Mouse (Mus musculus): Measurements from ENCODE around the gene H60b. TPM values are rescaled to one million over a fixed set of nuclear protein-coding genes. Genes with fewer than 3 reads are reported as not detected.
A peak's percentile ranks its signal among the peaks of the same experiment; 100 is the strongest.

The H60b gene
- polyA plus RNA-seq, 1 experiment = 0.32 TPM

GRCm38 (mm10) chr10:22299324-22299723 is 140.9 kb downstream of the H60b start:
- Histone ChIP-seq H3K79me2 (ENCODE audit: control insufficient read depth, insufficient read depth) (no peaks in the 10 kb centered on the region), H3K36me3 (ENCODE audit: control insufficient read depth, insufficient read depth) (no peaks in the 10 kb centered on the region), H3K27me3 (ENCODE audit: control insufficient read depth, insufficient read depth, insufficient read length) (no peaks in the 10 kb centered on the region), H3K4me3 (ENCODE audit: insufficient read depth, poor library complexity, severe bottlenecking) (no peak overlapping the region), H3ac (ENCODE audit: control insufficient read depth, insufficient read length, low read depth) (no peak overlapping the region), H3K79me3 (ENCODE audit: low read depth) (no peaks in the 10 kb centered on the region)
- TF ChIP-seq MYOG (IDR thresholded peaks at IDR 0.05; ENCODE audit: control insufficient read depth, extremely low read depth, insufficient read length) (no peak), MYOD1 (IDR thresholded peaks at IDR 0.05; ENCODE audit: control insufficient read depth, insufficient read length, low read depth) (no peak), FOSL1 (IDR thresholded peaks at IDR 0.05; ENCODE audit: insufficient read depth, low read length, poor library complexity, severe bottlenecking) (no peak), USF1 (IDR thresholded peaks at IDR 0.05; ENCODE audit: low read depth) (no peak), MAX (IDR thresholded peaks at IDR 0.05) (no peak), CTCF (IDR thresholded peaks at IDR 0.05; ENCODE audit: control insufficient read depth, insufficient read depth, insufficient read length) (no peak), CEBPB (IDR thresholded peaks at IDR 0.05; ENCODE audit: low read depth) (no peak)

GRCm38 (mm10) chr10:22301641-22302040 is 143.3 kb downstream of the H60b start:
- no peaks in the 10 kb centered on the region for H3K27me3 ChIP-seq (ENCODE audit: control insufficient read depth, insufficient read depth, insufficient read length)
- peaks cover under 1% of the 10 kb centered on the region for H3K79me2 ChIP-seq (ENCODE audit: control insufficient read depth, insufficient read depth)
- H3K79me3 ChIP-seq (ENCODE audit: low read depth) = no peaks in the 10 kb centered on the region
- H3ac ChIP-seq (ENCODE audit: control insufficient read depth, insufficient read length, low read depth) = no peak overlapping the region
- H3K4me3 ChIP-seq (ENCODE audit: insufficient read depth, poor library complexity, severe bottlenecking) = no peak overlapping the region
- H3K36me3 ChIP-seq (ENCODE audit: control insufficient read depth, insufficient read depth) = no peaks in the 10 kb centered on the region
- TF ChIP-seq MAX (IDR thresholded peaks at IDR 0.05) (no peak), CEBPB (IDR thresholded peaks at IDR 0.05; ENCODE audit: low read depth) (no peak), USF1 (IDR thresholded peaks at IDR 0.05; ENCODE audit: low read depth) (no peak), MYOD1 (IDR thresholded peaks at IDR 0.05; ENCODE audit: control insufficient read depth, insufficient read length, low read depth) (no peak), CTCF (IDR thresholded peaks at IDR 0.05; ENCODE audit: control insufficient read depth, insufficient read depth, insufficient read length) (no peak), FOSL1 (IDR thresholded peaks at IDR 0.05; ENCODE audit: insufficient read depth, low read length, poor library complexity, severe bottlenecking) (no peak), MYOG (IDR thresholded peaks at IDR 0.05; ENCODE audit: control insufficient read depth, extremely low read depth, insufficient read length) (no peak)

- no peaks in the 10 kb centered on the region for H3K27me3 ChIP-seq (ENCODE audit: control insufficient read depth, insufficient read depth, insufficient read length)
- no peaks in the 10 kb centered on the region for H3K36me3 ChIP-seq (ENCODE audit: control insufficient read depth, insufficient read depth)
- H3ac ChIP-seq (ENCODE audit: control insufficient read depth, insufficient read length, low read depth) = no peak overlapping the region
- no peak overlapping the region for H3K4me3 ChIP-seq (ENCODE audit: insufficient read depth, poor library complexity, severe bottlenecking)
- H3K79me2 ChIP-seq (ENCODE audit: control insufficient read depth, insufficient read depth) = peaks cover 9% of the 10 kb centered on the region
- peaks cover 2% of the 10 kb centered on the region for H3K79me3 ChIP-seq (ENCODE audit: low read depth)
- TF ChIP-seq USF1 (IDR thresholded peaks at IDR 0.05; ENCODE audit: low read depth) = no peak
- no peak for TF ChIP-seq MAX (IDR thresholded peaks at IDR 0.05)
- TF ChIP-seq CEBPB (IDR thresholded peaks at IDR 0.05; ENCODE audit: low read depth) = no peak
These were observed 144.1 kb downstream of the H60b start for GRCm38 (mm10) chr10:22302344-22303057.

GRCm38 (mm10) chr10:22303736-22304135 is 145.3 kb downstream of the H60b start:
- Histone ChIP-seq H3ac (ENCODE audit: control insufficient read depth, insufficient read length, low read depth) (no peak overlapping the region), H3K27me3 (ENCODE audit: control insufficient read depth, insufficient read depth, insufficient read length) (no peaks in the 10 kb centered on the region), H3K4me3 (ENCODE audit: insufficient read depth, poor library complexity, severe bottlenecking) (no peak overlapping the region), H3K79me3 (ENCODE audit: low read depth) (peaks cover 2% of the 10 kb centered on the region), H3K36me3 (ENCODE audit: control insufficient read depth, insufficient read depth) (no peaks in the 10 kb centered on the region), H3K79me2 (ENCODE audit: control insufficient read depth, insufficient read depth) (peaks cover 17% of the 10 kb centered on the region)
- TF ChIP-seq MAX (IDR thresholded peaks at IDR 0.05) (no peak), MYOD1 (IDR thresholded peaks at IDR 0.05; ENCODE audit: control insufficient read depth, insufficient read length, low read depth) (no peak), FOSL1 (IDR thresholded peaks at IDR 0.05; ENCODE audit: insufficient read depth, low read length, poor library complexity, severe bottlenecking) (no peak), CEBPB (IDR thresholded peaks at IDR 0.05; ENCODE audit: low read depth) (no peak), CTCF (IDR thresholded peaks at IDR 0.05; ENCODE audit: control insufficient read depth, insufficient read depth, insufficient read length) (no peak), USF1 (IDR thresholded peaks at IDR 0.05; ENCODE audit: low read depth) (no peak), MYOG (IDR thresholded peaks at IDR 0.05; ENCODE audit: control insufficient read depth, extremely low read depth, insufficient read length) (no peak)

- no peak overlapping the region for H3K4me3 ChIP-seq (ENCODE audit: insufficient read depth, poor library complexity, severe bottlenecking)
- peaks cover 17% of the 10 kb centered on the region for H3K79me2 ChIP-seq (ENCODE audit: control insufficient read depth, insufficient read depth)
- H3K79me3 ChIP-seq (ENCODE audit: low read depth) = peaks cover 2% of the 10 kb centered on the region
- no peaks in the 10 kb centered on the region for H3K36me3 ChIP-seq (ENCODE audit: control insufficient read depth, insufficient read depth)
- no peaks in the 10 kb centered on the region for H3K27me3 ChIP-seq (ENCODE audit: control insufficient read depth, insufficient read depth, insufficient read length)
- TF ChIP-seq MAX (IDR thresholded peaks at IDR 0.05) = no peak
- no peak for TF ChIP-seq CEBPB (IDR thresholded peaks at IDR 0.05; ENCODE audit: low read depth)
- TF ChIP-seq MYOD1 (IDR thresholded peaks at IDR 0.05; ENCODE audit: control insufficient read depth, insufficient read length, low read depth) = no peak
- no peak for TF ChIP-seq MYOG (IDR thresholded peaks at IDR 0.05; ENCODE audit: control insufficient read depth, extremely low read depth, insufficient read length)
- TF ChIP-seq FOSL1 (IDR thresholded peaks at IDR 0.05; ENCODE audit: insufficient read depth, low read length, poor library complexity, severe bottlenecking) = no peak
- no peak overlapping the region for H3ac ChIP-seq (ENCODE audit: control insufficient read depth, insufficient read length, low read depth)
These were observed 147.4 kb downstream of the H60b start for GRCm38 (mm10) chr10:22305801-22306200.

- peak; percentile 45 for TF ChIP-seq MAX (IDR thresholded peaks at IDR 0.05)
- no peak for TF ChIP-seq USF1 (IDR thresholded peaks at IDR 0.05; ENCODE audit: low read depth)
- H3ac ChIP-seq (ENCODE audit: control insufficient read depth, insufficient read length, low read depth) = peak overlapping the region; percentile 34
- peak overlapping the region; percentile 32 for H3K4me3 ChIP-seq (ENCODE audit: insufficient read depth, poor library complexity, severe bottlenecking)
- peaks cover 2% of the 10 kb centered on the region for H3K79me3 ChIP-seq (ENCODE audit: low read depth)
- H3K27me3 ChIP-seq (ENCODE audit: control insufficient read depth, insufficient read depth, insufficient read length) = no peaks in the 10 kb centered on the region
- peaks cover 17% of the 10 kb centered on the region for H3K79me2 ChIP-seq (ENCODE audit: control insufficient read depth, insufficient read depth)
- H3K36me3 ChIP-seq (ENCODE audit: control insufficient read depth, insufficient read depth) = no peaks in the 10 kb centered on the region
These were observed 148.1 kb downstream of the H60b start for GRCm38 (mm10) chr10:22306452-22306851.

All from C2C12 (cell line).